In genomic region chr6:115774501-115774921, GRCm38 (mm10) we compare ENCODE assay signal across 8 mouse cellular contexts. TPM values are rescaled to one million over a fixed set of nuclear protein-coding genes. Genes with fewer than 3 reads are reported as not detected.
DNase-seq lines count a peak whose midpoint lies in the region; ATAC-seq lines count a peak whose summit lies in the region.

TSS of gene Cand2 (plus strand) at chr6:115774538.

- peak within 1 kb of the TSS; percentile 78 for H3K27ac ChIP-seq in forebrain, embryonic 14.5 days (ENCODE audit: low read depth, low read length)
- H3K27ac ChIP-seq in hindbrain, embryonic 10.5 days, result peak within 1 kb of the TSS; percentile 98
- H3K27ac ChIP-seq in liver, embryonic 13.5 days, result no peak within 1 kb of the TSS; the same call in 1 of the 2 replicates
- peak within 1 kb of the TSS; percentile 76 for H3K27ac ChIP-seq in neural tube, embryonic 13.5 days (replicated peaks)

- peak; percentile 8 for DNase-seq in right cerebral cortex, postnatal 25 days
- DNase-seq in right cerebral cortex, adult 2 months (ENCODE audit: low spot score in 2 of 2), result no peak
- peak; percentile 30 for DNase-seq in brain, embryonic 18.5 days (ENCODE audit: low read depth, low spot score)
- DNase-seq in forebrain, embryonic 14.5 days (ENCODE audit: low spot score), result peak; percentile 82
- DNase-seq in hindbrain, embryonic 10.5 days (ENCODE audit: low spot score), result peak; percentile 82
- peak; percentile 17 for DNase-seq in liver, embryonic 13.5 days

- peaks cover 7% of the 10 kb centered on the region for H3K36me3 ChIP-seq in forebrain, embryonic 14.5 days (ENCODE audit: control insufficient read depth, insufficient read depth, low read length)
- H3K36me3 ChIP-seq in hindbrain, embryonic 10.5 days, result peaks cover 19% of the 10 kb centered on the region
- H3K36me3 ChIP-seq in liver, embryonic 13.5 days, result no peaks in the 10 kb centered on the region
- 0 out of 2 replicates have a peak, but pooled peaks cover 5% of the 10 kb centered on the region for H3K36me3 ChIP-seq in neural tube, embryonic 13.5 days

- peak; percentile 90 for ATAC-seq in forebrain, embryonic 14.5 days
- peak; percentile 65 for ATAC-seq in liver, embryonic 13.5 days (ENCODE audit: low read depth)
- peak; percentile 85 for ATAC-seq in neural tube, embryonic 13.5 days (ENCODE audit: low read depth)
- ATAC-seq in megakaryocyte-erythroid progenitor cell, adult 5-6 weeks (replicated peaks; ENCODE audit: low FRiP score, low TSS enrichment, poor library complexity, severe bottlenecking), result no peak

- H3K9ac ChIP-seq in forebrain, embryonic 14.5 days (ENCODE audit: low read length), result peak within 1 kb of the TSS; percentile 90
- peak within 1 kb of the TSS; percentile 71 for H3K9ac ChIP-seq in liver, embryonic 13.5 days
- H3K9ac ChIP-seq in neural tube, embryonic 13.5 days, result peak within 1 kb of the TSS; percentile 92

- WGBS in forebrain, embryonic 14.5 days, result 0% methylated on average over 21 of the region's 28 CpGs
- under 1% methylated on average over 26 of the region's 28 CpGs for WGBS in hindbrain, embryonic 10.5 days
- WGBS in liver, embryonic 13.5 days (ENCODE audit: insufficient replicate concordance), result under 1% methylated on average over 27 of the region's 28 CpGs
- WGBS in neural tube, embryonic 13.5 days, result 1% methylated on average over 19 of the region's 28 CpGs

- H3K27me3 ChIP-seq in forebrain, embryonic 14.5 days (replicated peaks; ENCODE audit: control insufficient read depth, insufficient read depth, low read length), result no peaks in the 10 kb centered on the region
- no peaks in the 10 kb centered on the region for H3K27me3 ChIP-seq in hindbrain, embryonic 10.5 days (ENCODE audit: insufficient read depth, poor library complexity, severe bottlenecking)
- H3K27me3 ChIP-seq in liver, embryonic 13.5 days, result no peaks in the 10 kb centered on the region
- H3K27me3 ChIP-seq in neural tube, embryonic 13.5 days, result no peaks in the 10 kb centered on the region

- H3K4me2 ChIP-seq in forebrain, embryonic 14.5 days (ENCODE audit: low read length), result peak within 1 kb of the TSS; percentile 64
- H3K4me2 ChIP-seq in liver, embryonic 13.5 days, result peak within 1 kb of the TSS; percentile 87
- H3K4me2 ChIP-seq in neural tube, embryonic 13.5 days, result peak within 1 kb of the TSS; percentile 89

- peak within 1 kb of the TSS; percentile 76 for H3K4me3 ChIP-seq in forebrain, embryonic 14.5 days (ENCODE audit: low read depth, low read length)
- peak within 1 kb of the TSS; percentile 91 for H3K4me3 ChIP-seq in hindbrain, embryonic 10.5 days
- H3K4me3 ChIP-seq in liver, embryonic 13.5 days (replicated peaks), result peak within 1 kb of the TSS; percentile 69
- peak within 1 kb of the TSS; percentile 85 for H3K4me3 ChIP-seq in neural tube, embryonic 13.5 days

- H3K9me3 ChIP-seq in forebrain, embryonic 14.5 days (replicated peaks; ENCODE audit: control insufficient read depth, low read length), result no peaks in the 10 kb centered on the region
- H3K9me3 ChIP-seq in hindbrain, embryonic 10.5 days, result no peaks in the 10 kb centered on the region
- no peaks in the 10 kb centered on the region for H3K9me3 ChIP-seq in liver, embryonic 13.5 days (replicated peaks)
- H3K9me3 ChIP-seq in neural tube, embryonic 13.5 days, result no peaks in the 10 kb centered on the region

- H3K4me1 ChIP-seq in forebrain, embryonic 14.5 days (ENCODE audit: control insufficient read depth, insufficient read depth, low read length), result peaks cover 15% of the 10 kb centered on the region
- peaks cover 32% of the 10 kb centered on the region for H3K4me1 ChIP-seq in hindbrain, embryonic 10.5 days (replicated peaks)
- peaks cover 35% of the 10 kb centered on the region for H3K4me1 ChIP-seq in liver, embryonic 13.5 days (replicated peaks)
- H3K4me1 ChIP-seq in neural tube, embryonic 13.5 days (replicated peaks), result peaks cover 40% of the 10 kb centered on the region

RNA-seq across cellular contexts. Expression of gene Cand2, which starts in this region (rescaled TPM):
- polyA plus RNA-seq in forebrain, embryonic 14.5 days (2014; fragmentation: Nextera tagmentation; extraction: Ambion mirVana), result 14.4 and 17.1 TPM in 2 replicates
- 51.1 and 53.9 TPM in 2 replicates for polyA plus RNA-seq in hindbrain, embryonic 10.5 days (2016; fragmentation: Nextera tagmentation; extraction: Ambion mirVana)
- 3.3 and 4.3 TPM in 2 replicates for polyA plus RNA-seq in liver, embryonic 13.5 days (2015; fragmentation: Nextera tagmentation; extraction: Ambion mirVana)
- 13.2 and 15.8 TPM in 2 replicates for polyA plus RNA-seq in neural tube, embryonic 13.5 days (2015; fragmentation: Nextera tagmentation; extraction: Ambion mirVana)
- 0.54 and 2.1 TPM in 2 replicates for total RNA-seq in megakaryocyte-erythroid progenitor cell, adult 5-6 weeks (2014; fragmentation: Nextera tagmentation)
- 0.72 and 0.89 TPM in 2 replicates for total RNA-seq in megakaryocyte-erythroid progenitor cell, adult 5-6 weeks (2017)

Comparison
In these comparisons a context has a peak if more than half of its experiments do, and no peak if none do; other contexts are left out.
1. DNase-seq: peak in right cerebral cortex, postnatal 25 days (single experiment), brain, embryonic 18.5 days (single experiment), forebrain, embryonic 14.5 days (single experiment), hindbrain, embryonic 10.5 days (single experiment) and liver, embryonic 13.5 days (single experiment); none in right cerebral cortex, adult 2 months (0 of 2).
2. Peak in every context shown above with its lines, with median percentiles within 50 percentile points of each other: H3K4me2 ChIP-seq, H3K4me3 ChIP-seq and H3K9ac ChIP-seq.